Mouse (Mus musculus): ENCODE results near the gene Afmid.

- TF ChIP-seq CTCF (IDR thresholded peaks at IDR 0.05; ENCODE audit: borderline replicate concordance, insufficient read depth, low read length) = no peak
- no peak for TF ChIP-seq POLR2A (IDR thresholded peaks at IDR 0.05; ENCODE audit: low read depth, low read length)
These were observed 43.6 kb upstream of the Afmid start, which contains the start of the genes Tmc8 and Tmc6 for GRCm38 (mm10) chr11:117781993-117782704.

All from embryonic fibroblast, embryonic 13.5 days (primary cell).